ENCODE assay signal across 20 mouse cellular contexts in genomic region chr1:17493596-17493995, GRCm38 (mm10).
"Had no signal": no experiment of that assay in that cellular context is flagged by ENCODE, and none has a peak within 500 bp of the region (broad histone marks: within the 10 kb centered on the region; RNA-seq: fewer than 3 reads in every experiment).

No protein-coding gene starts in this region.

- DNase-seq: lung, adult 18-20 months; lung, embryonic 14.5 days; lung, postnatal 10 days; lung, postnatal 4 days; midbrain, embryonic 14.5 days; retina, postnatal 1 day; right cerebral cortex, adult 18-20 months; right cerebral cortex, postnatal 25 days; right cerebral cortex, postnatal 4 days; thymus, adult 2 months; thymus, postnatal 25 days; thymus, postnatal 4 days had no signal

- H3K9ac ChIP-seq: lung, embryonic 14.5 days; midbrain, embryonic 12.5 days; neural tube, embryonic 13.5 days; neural tube, embryonic 15.5 days; stomach, embryonic 15.5 days had no signal

- H3K27me3 ChIP-seq: midbrain, embryonic 12.5 days; neural tube, embryonic 13.5 days; neural tube, embryonic 15.5 days; stomach, embryonic 15.5 days had no signal

- H3K4me3 ChIP-seq: midbrain, embryonic 10.5 days; midbrain, embryonic 12.5 days; myocyte; neural tube, embryonic 13.5 days; neural tube, embryonic 15.5 days; stomach, embryonic 15.5 days had no signal

- H3K9me3 ChIP-seq: midbrain, embryonic 10.5 days; midbrain, embryonic 12.5 days; neural tube, embryonic 13.5 days; neural tube, embryonic 15.5 days; stomach, embryonic 15.5 days had no signal

- H3K4me1 ChIP-seq: midbrain, embryonic 10.5 days; midbrain, embryonic 12.5 days; neural tube, embryonic 13.5 days; neural tube, embryonic 15.5 days; stomach, embryonic 15.5 days had no signal

- H3K36me3 ChIP-seq: midbrain, embryonic 10.5 days; midbrain, embryonic 12.5 days; neural tube, embryonic 13.5 days; neural tube, embryonic 15.5 days; stomach, embryonic 15.5 days had no signal

- H3K4me2 ChIP-seq: lung, embryonic 14.5 days; midbrain, embryonic 12.5 days; neural tube, embryonic 13.5 days; neural tube, embryonic 15.5 days; stomach, embryonic 15.5 days had no signal

- H3K27ac ChIP-seq: midbrain, embryonic 10.5 days; midbrain, embryonic 12.5 days; neural tube, embryonic 13.5 days; neural tube, embryonic 15.5 days; stomach, embryonic 15.5 days; stomach, postnatal 0 days had no signal

- ATAC-seq: midbrain, embryonic 16.5 days had no signal
